Mouse (Mus musculus) C2C12 (cell line): ENCODE data around the gene Nkiras1.

Experiments used
- CTCF ChIP-seq: IDR thresholded peaks from one replicate; pipeline ENCODE4 v1.5.1; 2011; ENCODE audit not compliant: control insufficient read depth, insufficient read depth, insufficient read length
- MYOG ChIP-seq: IDR thresholded peaks from one replicate; pipeline ENCODE4 v1.6.1; 2011; ENCODE audit not compliant: control insufficient read depth, insufficient read length; ENCODE audit errors: extremely low read depth
- USF1 ChIP-seq: IDR thresholded peaks from one replicate; pipeline ENCODE4 v1.6.1; 2011; ENCODE audit warnings: low read depth, mild to moderate bottlenecking, control low read depth, moderate library complexity

GRCm38 (mm10) chr14:18326968-18327672 is 56.2 kb downstream of the Nkiras1 start:
- TF ChIP-seq CTCF: no peak
- TF ChIP-seq MYOG: no peak
- TF ChIP-seq USF1: no peak
